Mouse (Mus musculus) cerebellum, adult 18-20 months (tissue): ENCODE data around the gene Lgals2.
A peak's percentile ranks its signal among the peaks of the same experiment; 100 is the strongest.
"Not testable (repeated sequence)": the region's sequence is repeated elsewhere in the genome, so short reads cannot be mapped to it uniquely, and the experiment has no call there.

Experiments used
- DNase-seq, 2 experiments: peaks; one replicate each; pipeline ENCODE4 v3.0.0; 2021

The Lgals2 gene

GRCm38 (mm10) chr15:78873803-78874435 is 18.6 kb upstream of the Lgals2 start:
- DNase-seq: no peak

- DNase-seq: no peak
Measured at GRCm38 (mm10) chr15:78872021-78872608, 16.8 kb upstream of the Lgals2 start.

DNA sequence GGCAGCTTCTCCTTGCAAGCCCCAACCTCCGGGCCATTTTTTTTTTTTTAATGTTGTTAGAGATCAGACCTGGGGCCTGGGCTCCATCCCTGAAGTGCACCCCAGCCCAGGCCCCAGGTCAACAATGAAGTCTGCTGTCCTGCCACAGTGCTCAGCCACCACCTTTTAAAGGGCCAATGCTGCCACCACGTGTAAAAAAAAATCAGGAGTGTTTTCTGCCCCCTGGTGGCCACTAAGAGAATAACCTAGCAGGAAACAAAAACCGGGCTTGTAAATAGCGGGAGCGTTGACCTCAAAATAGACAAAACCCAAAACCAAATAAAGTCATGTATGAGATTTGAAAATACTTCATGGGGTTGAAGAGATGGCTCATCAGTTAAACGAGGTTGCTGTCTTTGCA is 14.4 kb upstream of the Lgals2 start:
- DNase-seq: peak; percentile 59 to 77

- no peak for DNase-seq
Measured at GRCm38 (mm10) chr15:78868826-78869233, 13.5 kb upstream of the Lgals2 start.

- DNase-seq: no peak
Measured at GRCm38 (mm10) chr15:78868398-78868797, 13.1 kb upstream of the Lgals2 start.

GRCm38 (mm10) chr15:78863852-78864253 is 8.5 kb upstream of the Lgals2 start:
- DNase-seq: no peak

DNA sequence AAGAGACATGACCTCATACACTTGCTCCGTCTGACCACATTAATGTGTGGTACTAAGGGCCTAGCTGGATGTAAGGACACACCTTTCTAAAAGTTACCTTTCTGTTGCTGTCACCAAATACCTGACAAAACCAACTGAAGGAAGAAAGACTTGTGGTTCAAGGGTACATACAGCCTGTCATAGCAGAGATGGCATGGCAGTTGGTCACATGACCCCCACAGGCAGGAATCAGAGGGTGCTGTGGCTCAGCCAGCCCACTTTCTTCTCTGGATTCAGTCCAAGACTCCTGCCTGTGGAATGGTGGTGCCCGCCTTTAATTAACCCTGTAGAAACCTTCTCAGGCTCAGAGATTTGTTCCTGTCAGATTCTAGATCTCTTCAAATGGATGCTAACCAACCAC is 7.8 kb upstream of the Lgals2 start:
- DNase-seq: no peak

DNA sequence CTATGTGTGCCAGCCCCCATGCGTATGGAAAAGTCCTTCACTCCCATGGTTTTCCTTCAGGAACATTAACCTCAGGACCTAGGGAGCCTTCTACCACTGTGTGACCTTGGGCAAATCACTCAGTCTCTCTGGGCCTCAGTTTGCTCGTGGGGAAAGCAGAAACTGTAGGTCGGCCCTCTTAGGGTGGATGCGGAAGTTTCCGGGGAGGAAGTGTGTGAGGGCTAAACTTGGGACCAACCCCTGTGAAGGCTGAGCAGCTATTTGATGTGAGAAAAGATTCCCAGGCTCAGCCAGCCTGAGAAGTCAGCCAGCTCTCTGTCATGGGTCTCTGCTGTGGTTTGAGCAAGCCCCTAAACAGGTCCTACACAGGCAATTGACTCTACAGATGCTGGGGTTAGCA is 7.0 kb upstream of the Lgals2 start:
- no peak for DNase-seq

DNA sequence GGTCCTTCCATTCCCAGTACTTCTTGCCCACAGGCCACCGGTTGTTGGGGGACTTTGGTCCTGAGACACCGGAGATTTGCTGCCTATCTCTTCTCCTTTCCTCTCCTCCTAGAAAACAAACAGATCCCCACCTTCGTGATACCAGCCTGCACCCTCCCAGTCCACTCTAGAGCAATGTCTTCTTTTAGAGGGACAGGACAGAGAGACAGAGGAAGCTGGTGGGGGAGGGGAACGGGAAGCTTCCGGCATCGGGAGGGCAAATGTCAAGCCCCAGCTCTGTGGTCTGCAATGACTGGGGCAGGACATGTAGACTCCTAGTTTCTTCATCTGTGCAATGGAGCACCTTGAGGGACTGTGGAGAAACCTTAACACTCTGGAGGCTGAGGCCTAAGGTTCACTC is 4.4 kb upstream of the Lgals2 start:
- DNase-seq: no peak

DNA sequence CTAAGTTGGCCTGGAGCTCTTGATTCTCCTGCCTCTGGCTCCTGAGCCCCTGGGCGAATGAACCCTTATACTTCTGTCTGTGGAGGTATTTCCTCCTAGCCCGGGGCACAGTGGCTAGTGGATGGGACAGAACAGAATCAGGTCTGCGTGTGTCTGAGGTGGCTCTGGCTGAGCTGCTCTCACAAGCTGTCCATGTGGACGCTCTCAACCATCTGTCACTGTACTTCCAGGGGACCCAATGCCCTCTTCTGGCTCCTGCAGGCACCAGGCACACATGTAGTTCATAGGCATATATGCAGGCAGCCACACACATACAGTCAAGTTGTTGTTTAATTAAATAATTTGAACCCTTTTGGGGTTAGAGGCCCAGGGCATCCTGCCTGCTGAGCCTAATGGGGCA is 4.0 kb upstream of the Lgals2 start:
- DNase-seq: peak; percentile 74 to 85

- DNase-seq: peak; percentile 64 to 66
Measured at GRCm38 (mm10) chr15:78857009-78857408, 1.7 kb upstream of the Lgals2 start.

- peak; percentile 93 for DNase-seq
Measured at GRCm38 (mm10) chr15:78851505-78852153, 3.7 kb downstream of the Lgals2 start.

DNA sequence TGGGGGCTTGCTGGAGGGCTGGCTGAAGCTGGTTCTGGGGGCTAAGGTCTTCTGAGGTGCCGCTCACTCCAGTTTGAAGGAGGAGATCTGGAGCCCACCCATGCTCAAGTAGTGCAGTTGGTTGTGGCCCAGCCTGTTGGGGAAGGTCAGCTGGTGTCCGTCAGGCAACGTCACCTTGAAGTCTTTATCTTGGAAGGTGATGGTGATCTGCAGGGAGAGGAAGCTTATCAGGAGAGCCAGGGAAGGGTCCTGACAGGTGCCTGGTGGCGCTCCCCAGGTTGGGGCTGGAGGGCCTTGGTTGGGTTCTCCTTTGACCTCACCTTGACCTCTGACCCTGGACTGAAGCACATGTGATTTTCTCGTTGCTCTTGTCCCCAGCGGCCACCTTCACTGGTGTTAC is 4.4 kb downstream of the Lgals2 start:
- DNase-seq: no peak

- DNase-seq: no peak
Measured at GRCm38 (mm10) chr15:78850059-78850824, 5.1 kb downstream of the Lgals2 start.

GRCm38 (mm10) chr15:78849485-78849884 is 5.8 kb downstream of the Lgals2 start:
- DNase-seq: no peak

GRCm38 (mm10) chr15:78848467-78848866 is 6.9 kb downstream of the Lgals2 start:
- peak; percentile 76 to 85 for DNase-seq

- not testable (repeated sequence) for DNase-seq
Measured at GRCm38 (mm10) chr15:78846805-78847204, 8.5 kb downstream of the Lgals2 start.

- no peak for DNase-seq
Measured at GRCm38 (mm10) chr15:78846352-78846751, 9.0 kb downstream of the Lgals2 start.

- no peak for DNase-seq
Measured at GRCm38 (mm10) chr15:78845867-78846266, 9.5 kb downstream of the Lgals2 start.

DNA sequence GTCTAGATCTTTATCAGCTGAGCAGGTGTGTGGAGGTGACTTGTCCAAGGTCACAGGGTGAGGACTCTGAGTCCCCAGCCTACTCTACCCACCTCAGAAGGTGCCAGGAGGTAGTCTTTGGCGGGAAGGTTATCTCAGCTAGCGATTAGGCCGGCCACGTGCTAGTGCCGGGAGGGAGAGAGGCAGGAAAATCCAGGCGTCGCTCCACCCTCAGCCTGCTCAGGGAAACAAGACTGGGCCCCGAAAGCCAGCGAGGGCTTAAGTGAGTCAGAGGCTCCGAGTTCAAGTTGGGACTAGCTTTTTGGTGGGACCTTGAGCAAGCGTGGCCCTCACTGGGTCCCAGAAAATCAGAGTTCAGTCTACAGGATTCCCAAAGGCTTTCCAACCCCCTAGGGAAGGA is 10.0 kb downstream of the Lgals2 start:
- no peak for DNase-seq

- DNase-seq: peak in 1 of 2 experiments; percentile 32
Measured at GRCm38 (mm10) chr15:78844791-78845190, 10.5 kb downstream of the Lgals2 start.

DNA sequence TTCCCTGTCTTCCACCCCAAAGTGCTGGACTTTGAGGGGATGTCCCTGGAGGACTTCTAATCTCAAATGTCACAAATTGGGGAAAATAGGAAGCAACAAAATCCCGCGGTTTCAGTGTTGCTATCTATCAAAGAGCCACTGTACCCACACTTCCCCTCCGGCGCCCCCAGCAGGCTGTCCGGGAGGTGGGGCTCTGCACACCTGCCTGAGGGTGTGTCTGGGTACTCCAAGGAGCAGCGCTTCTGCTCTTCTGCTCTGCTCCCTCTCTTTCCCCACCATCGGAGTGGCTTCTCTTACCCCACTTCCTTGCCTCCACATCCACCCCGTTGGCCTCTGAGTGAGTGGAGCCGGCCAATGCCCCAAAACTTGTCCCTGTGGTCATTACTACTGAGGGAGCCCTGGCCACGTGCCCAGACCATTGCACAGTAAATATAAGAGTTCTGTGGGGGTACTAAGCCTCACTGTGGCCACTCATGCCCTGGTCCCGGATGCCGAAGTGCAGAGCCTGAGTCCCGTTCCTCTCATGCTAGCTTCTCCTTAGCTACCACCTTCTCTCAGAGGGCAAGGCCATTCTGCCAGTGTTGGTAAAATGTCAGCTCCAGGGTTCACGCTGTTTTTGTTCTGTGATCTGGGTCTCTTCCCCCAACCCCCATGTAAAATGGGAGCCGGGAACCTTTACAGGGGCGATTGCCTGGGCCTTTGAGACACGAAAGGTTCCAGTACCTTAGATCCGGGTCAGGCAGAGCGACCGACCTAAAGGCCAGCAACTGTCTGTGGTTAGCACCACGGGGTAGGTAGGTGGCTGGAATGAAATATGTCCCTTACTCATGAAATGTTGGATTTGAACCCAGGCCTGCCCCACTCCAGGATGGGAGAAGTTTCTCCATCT is 11.5 kb downstream of the Lgals2 start:
- no peak for DNase-seq
